Mouse (Mus musculus) embryonic fibroblast, embryonic 13.5 days (primary cell): ENCODE measurements around the gene Ubc. TPM values are rescaled to one million over a fixed set of nuclear protein-coding genes. Genes with fewer than 3 reads are reported as not detected.
"Not testable (repeated sequence)": the region's sequence is repeated elsewhere in the genome, so short reads cannot be mapped to it uniquely, and the experiment has no call there.

Source experiments
- H3K27ac ChIP-seq: 2 replicates; pipeline ENCODE4 v1.5.1; 2012; ENCODE audit warnings: low read length, control low read depth, inconsistent platforms; ENCODE audit not compliant: insufficient read depth
- H3K4me1 ChIP-seq: 2 replicates; pipeline ENCODE4 v1.6.1; 2011; ENCODE audit warnings: low read length; ENCODE audit not compliant: control insufficient read depth, insufficient read depth
- H3K4me3 ChIP-seq: 2 replicates; pipeline ENCODE4 v1.5.1; 2011; ENCODE audit warnings: mild to moderate bottlenecking, control low read depth, low read length; ENCODE audit not compliant: insufficient read depth
- CTCF ChIP-seq: IDR thresholded peaks from 2 replicates; pipeline ENCODE4 v1.5.1; 2011; ENCODE audit warnings: mild to moderate bottlenecking, control low read depth, low read length, moderate library complexity, borderline replicate concordance; ENCODE audit not compliant: insufficient read depth
- POLR2A ChIP-seq: IDR thresholded peaks from 2 replicates; pipeline ENCODE4 v1.6.1; 2011; ENCODE audit warnings: low read depth, mild to moderate bottlenecking, control low read depth, low read length, moderate library complexity
- polyA plus RNA-seq: library from polyadenylated mRNA; stranded (reverse); fragments of >200 nt; gene quantifications from 2 replicates; pipeline ENCODE4 v1.2.4, GENCODE M21; 2011; ENCODE audit warnings: low read depth; ENCODE audit not compliant: missing spikeins, insufficient read length

The Ubc gene
- 543 and 665 TPM in 2 replicates for polyA plus RNA-seq

DNA sequence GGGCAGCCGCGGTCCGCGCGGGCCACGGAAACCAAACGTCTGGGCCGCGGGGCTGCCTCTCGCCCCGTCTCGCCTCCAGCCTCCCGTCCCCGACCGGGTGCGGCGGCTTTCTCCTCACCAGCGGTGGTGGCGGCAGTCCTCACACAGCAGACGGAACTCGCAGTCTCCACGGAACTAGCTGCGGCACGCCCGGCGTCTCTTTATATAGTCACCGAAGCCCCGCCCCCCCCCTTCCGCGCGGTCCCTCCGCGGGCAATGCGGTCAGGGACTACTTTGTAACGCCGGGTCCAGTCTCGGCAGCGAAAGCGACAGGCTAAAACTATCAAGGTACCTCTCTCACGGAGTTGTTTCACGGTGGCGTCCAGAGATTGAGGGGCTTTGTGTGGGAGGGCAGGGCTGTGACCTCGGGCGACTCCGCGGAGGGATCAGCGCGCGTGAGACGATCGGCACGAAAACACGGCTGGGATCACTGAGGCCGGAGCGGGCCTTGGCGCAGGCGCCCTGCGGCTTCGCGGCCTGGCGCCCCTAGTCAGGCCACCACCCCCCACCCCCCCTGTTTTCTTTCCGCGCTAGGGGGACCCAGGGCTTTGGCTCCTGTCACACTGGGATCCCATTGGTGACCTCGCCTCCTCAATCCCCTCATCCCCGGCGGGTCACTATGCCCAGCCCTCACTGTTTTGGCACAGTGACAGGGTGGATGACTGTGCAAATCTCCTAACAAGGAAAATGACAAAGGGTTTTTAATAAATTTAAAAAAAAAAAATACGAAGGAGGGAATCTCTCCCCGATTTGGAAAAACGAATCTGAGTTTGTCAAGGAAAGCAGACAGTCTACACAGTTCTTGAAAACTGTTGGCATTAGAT, at the start of gene Ubc:
Ubc (minus strand) TSS at position 624 of the 863 bp plus-strand sequence.
- H3K27ac ChIP-seq: peak within 1 kb of the TSS; percentile 99
- H3K4me1 ChIP-seq: peaks cover 3% of the 10 kb centered on the region; the same call in 1 of the 2 replicates
- peak within 1 kb of the TSS; percentile 99 for H3K4me3 ChIP-seq
- TF ChIP-seq POLR2A (peak; percentile 99), CTCF (no peak)

DNA sequence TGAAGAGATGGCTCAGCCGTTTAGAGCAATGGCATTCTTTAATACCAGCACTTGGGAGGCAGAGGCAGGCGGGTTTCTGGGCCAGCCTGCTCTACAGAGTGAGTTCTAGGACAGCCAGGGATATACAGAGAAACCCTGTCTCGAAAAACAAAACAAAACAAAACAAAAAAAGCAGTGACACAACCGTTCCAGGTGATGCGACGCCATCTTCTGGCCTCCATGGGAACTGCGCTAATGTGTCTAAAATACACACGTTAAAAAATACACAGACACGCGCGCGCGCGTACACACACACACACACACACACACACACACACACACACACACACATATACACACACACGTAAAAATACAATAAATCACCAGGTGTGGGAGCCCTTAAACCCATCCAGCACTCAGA, 44.3 kb upstream of the Ubc start:
- H3K4me3 ChIP-seq, H3K4me1 ChIP-seq, H3K27ac ChIP-seq: not testable (repeated sequence)

DNA sequence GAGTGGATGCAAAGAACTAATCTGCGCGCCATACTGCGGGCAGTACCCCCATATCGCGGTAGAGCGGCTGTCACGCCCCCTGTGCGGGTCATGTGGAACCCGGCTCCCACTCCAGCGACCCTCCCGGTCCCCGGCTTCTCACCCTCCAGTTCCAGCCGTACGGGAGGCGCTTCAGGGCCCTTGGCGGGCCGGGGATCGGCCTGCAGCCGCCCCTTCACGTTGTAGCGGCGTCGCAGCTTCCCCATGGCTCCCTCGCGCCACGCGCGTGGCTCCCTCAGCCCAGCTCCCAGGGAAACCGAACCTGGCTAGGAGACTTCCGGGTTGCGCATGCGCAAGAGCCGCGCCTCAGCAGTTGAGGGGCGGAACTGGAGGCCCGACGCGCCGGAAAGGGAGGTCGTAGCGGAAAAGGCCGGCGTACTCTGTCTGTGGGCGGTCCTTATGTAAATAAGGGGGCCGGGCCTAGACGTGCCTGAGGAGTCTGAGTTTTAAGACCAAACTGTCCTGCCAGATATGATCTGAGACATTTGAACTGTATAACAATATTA, 43.9 kb upstream of the Ubc start, which contains the start of gene Dhx37:
Dhx37 (minus strand) TSS at position 329 of the 545 bp plus-strand sequence.
- Histone ChIP-seq H3K4me3 (peak within 1 kb of the TSS; percentile 93), H3K27ac (no peak within 1 kb of the TSS), H3K4me1 (peaks cover 6% of the 10 kb centered on the region; the same call in 1 of the 2 replicates)
- TF ChIP-seq POLR2A: peak; percentile 89
- no peak for TF ChIP-seq CTCF

DNA sequence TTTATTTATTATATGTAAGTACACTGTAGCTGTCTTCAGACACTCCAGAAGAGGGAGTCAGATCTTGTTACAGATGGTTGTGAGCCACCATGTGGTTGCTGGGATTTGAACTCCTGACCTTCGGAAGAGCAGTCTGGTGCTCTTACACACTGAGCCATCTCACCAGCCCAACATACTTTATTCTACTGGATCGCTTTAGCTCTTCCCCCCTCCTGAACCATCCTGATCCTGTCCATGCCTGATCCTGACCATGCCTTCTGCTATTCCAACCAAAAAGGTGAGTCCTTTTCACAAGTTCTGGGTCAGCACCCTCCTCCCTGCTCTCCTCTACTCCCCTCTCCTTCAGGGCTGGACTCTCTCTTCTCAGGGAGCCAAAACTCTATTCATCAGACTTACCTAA, 42.3 kb upstream of the Ubc start:
- H3K27ac ChIP-seq, H3K4me3 ChIP-seq, H3K4me1 ChIP-seq: not testable (repeated sequence)

DNA sequence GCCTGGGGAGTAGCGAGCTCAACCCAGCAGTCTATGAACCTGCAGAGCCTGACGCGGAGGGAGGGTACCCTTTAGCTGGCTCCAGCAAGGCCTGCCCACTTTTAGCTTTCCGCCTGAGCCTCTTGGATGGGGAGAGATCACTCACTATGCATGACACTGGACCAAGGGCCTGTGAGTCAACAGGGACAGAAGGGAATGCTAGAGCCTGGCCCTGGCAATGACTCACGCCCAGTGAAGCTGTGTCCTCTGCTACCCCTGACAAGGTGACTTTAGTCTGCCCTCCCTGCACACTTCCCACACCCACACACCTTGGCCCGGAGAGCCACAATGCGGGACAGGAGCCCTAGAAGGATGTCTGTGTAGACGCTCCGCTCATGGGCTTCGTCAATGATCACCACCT, 36.3 kb upstream of the Ubc start:
- Histone ChIP-seq H3K4me1 (no peaks in the 10 kb centered on the region), H3K4me3 (no peak overlapping the region), H3K27ac (no peak overlapping the region)
- TF ChIP-seq POLR2A (no peak), CTCF (no peak)

DNA sequence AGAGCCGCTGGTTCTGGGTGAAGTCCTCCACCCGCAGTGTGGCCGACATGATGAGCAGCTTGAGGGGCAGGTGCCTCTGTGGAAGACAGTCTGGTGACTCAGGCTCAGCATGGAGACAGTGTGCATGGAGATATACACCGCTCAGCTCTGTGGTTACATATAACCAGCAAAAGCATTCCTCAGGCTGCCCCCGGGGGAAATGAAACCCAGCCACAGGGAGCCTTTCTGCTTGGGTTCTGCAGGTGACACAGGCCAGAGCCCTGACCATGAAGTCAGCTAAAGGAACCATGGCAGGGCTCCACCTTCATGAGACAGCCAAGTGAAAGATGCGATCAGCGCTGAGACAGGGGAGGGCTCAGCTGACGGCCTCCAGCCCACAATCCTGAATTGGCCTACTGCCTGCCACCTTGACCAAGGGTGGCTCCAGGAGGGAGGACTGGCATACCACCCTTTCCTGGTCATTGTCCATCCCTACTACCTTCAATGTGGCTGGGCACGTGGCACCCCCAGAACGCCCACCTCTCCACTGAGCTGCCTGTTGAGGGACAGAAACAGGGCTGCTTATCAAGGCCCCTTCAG, 35.8 kb upstream of the Ubc start:
- TF ChIP-seq POLR2A: no peak
- no peak for TF ChIP-seq CTCF
- Histone ChIP-seq H3K4me3 (no peak overlapping the region), H3K4me1 (no peaks in the 10 kb centered on the region), H3K27ac (no peak overlapping the region)

DNA sequence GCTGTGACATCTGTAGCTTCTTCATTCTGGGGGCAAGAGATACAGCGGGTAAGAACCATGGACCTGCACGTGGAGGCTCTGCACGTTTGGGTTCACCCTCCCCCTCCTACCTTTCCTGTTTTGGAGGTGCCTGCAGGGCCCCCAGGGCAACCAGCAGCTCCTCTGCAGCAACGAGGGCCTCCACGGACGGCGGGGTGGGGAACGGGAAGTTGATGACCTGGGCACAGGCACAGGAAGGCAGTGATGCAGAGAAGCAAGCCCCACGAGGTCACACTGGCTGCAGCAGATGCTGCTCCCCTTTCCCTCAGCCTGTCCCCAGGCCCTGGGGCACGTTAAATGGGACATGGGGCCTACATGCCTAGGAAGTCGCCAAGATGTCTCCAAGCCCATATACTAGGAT, 29.1 kb upstream of the Ubc start:
- Histone ChIP-seq H3K27ac (no peak overlapping the region), H3K4me1 (no peaks in the 10 kb centered on the region), H3K4me3 (no peak overlapping the region)
- TF ChIP-seq POLR2A: no peak
- TF ChIP-seq CTCF: no peak

DNA sequence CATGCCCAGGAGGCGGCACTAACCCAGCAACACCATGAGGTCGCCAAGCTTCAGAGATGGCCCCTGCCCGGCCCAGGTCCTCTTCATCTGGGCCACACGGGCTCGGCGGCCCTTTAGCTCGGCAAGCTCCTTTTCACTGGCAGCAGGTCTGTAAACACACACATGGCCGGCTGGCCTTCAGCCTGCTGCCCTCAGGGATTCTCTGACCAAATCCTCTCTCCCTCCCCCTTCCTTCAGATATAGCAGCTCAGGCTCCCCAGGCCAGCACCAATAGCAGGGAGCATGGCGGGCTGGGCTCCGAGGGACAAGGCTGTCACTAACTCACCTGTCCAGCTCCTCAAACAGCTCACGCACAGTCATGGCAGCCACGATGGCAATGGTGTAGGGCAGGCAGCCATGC, 28.6 kb upstream of the Ubc start:
- H3K27ac ChIP-seq: no peak overlapping the region
- no peaks in the 10 kb centered on the region for H3K4me1 ChIP-seq
- TF ChIP-seq CTCF (no peak), POLR2A (no peak)
- H3K4me3 ChIP-seq: no peak overlapping the region

DNA sequence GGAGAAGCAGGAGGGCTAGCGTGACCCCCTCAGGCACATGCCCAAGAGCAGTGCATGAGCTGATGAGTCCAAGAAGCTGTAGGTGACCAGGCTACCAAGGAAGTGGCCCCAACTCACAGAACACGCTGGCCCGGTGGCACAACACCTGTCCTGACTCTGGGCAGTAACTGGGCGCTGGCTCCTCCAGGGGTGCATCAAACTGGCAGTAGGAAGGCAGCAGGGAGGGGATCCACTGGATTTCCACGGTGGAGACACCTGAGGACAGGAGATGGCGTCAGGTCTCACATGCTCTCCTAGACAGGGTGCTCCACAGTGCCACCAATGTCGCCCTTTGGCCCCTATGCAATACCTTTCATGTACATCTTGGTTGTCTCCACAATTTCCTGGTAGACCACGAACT, 26.2 kb upstream of the Ubc start:
- TF ChIP-seq POLR2A: no peak
- no peak for TF ChIP-seq CTCF
- Histone ChIP-seq H3K27ac (no peak overlapping the region), H3K4me3 (no peak overlapping the region), H3K4me1 (no peaks in the 10 kb centered on the region)

DNA sequence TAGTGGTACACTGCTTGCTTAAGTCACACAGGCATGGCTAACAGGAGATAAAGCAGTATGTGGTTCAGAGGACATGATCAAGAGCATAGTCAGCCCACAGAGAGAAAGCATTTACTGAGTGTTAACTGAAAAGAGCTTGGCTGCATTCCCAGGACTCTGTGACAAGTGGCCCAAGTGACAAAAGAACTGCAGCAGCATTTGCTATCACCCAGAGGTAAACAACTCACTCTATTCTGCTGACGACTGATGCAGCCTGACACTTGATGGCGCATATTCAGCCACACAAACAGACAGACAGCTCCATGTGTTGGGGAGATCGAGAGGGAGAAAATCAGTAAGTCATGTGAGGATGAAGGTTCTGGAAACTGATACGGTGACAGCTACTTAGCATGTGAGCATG, 23.8 kb upstream of the Ubc start:
- TF ChIP-seq POLR2A (no peak), CTCF (no peak)

DNA sequence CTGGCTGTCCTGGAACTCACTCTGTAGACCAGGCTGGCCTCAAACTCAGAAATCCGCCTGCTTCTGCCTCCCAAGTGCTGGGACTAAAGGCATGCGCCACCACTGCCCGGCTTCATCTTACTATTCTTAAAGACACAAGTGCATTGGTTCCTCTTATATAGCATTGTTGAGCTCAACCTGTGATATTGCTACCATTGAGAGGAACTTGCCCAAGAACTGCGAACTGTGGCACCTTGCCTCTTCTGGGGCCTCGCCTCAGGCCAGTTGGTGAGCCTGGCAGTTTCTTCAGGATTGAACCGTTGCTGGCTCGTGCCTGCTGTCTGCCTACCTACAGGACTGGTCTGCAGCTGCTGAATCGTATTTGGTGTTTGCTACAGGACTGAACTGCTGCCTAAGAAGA, 22.5 kb upstream of the Ubc start:
- not testable (repeated sequence) for H3K4me3 ChIP-seq, H3K4me1 ChIP-seq, H3K27ac ChIP-seq

More for the DNA sequence above, 23.8 kb upstream of the Ubc start:
- Histone ChIP-seq H3K27ac (no peak overlapping the region), H3K4me3 (no peak overlapping the region), H3K4me1 (peaks cover 4% of the 10 kb centered on the region; the same call in 1 of the 2 replicates)
